Mouse (Mus musculus) midbrain, postnatal 0 days (tissue): ENCODE measurements around the gene Calml3. TPM values are rescaled to one million over a fixed set of nuclear protein-coding genes. Genes with fewer than 3 reads are reported as not detected.
A peak's percentile ranks its signal among the peaks of the same experiment; 100 is the strongest.

Experiments used
- ATAC-seq: fragments of 200-750 bp; cut with Nextera tagmentation; 2 replicates; pipeline ENCODE4 v1.8.0; 2017; ENCODE audit warnings: moderate number of reproducible peaks, mild to moderate bottlenecking, moderate TSS enrichment, moderate library complexity; ENCODE audit not compliant: low FRiP score
- DNase-seq: peaks from one replicate; pipeline ENCODE4 v3.0.0-alpha.2; 2015; ENCODE audit warnings: low spot score
- H3K27ac ChIP-seq: fragments of 300-500 bp; sonication (generic); 2 replicates; pipeline ENCODE4 v1.5.1; 2014; ENCODE audit warnings: low read depth, mild to moderate bottlenecking, low read length, mixed read lengths
- H3K27me3 ChIP-seq: fragments of 300-500 bp; sonication (generic); 2 replicates; pipeline ENCODE4 v1.6.1; 2014; ENCODE audit warnings: low read length, control low read depth, mixed read lengths; ENCODE audit not compliant: insufficient read depth
- H3K36me3 ChIP-seq: fragments of 300-500 bp; sonication (generic); 2 replicates; pipeline ENCODE4 v1.6.1; 2014; ENCODE audit warnings: low read length, control low read depth, mixed read lengths; ENCODE audit not compliant: insufficient read depth
- H3K4me1 ChIP-seq: fragments of 300-500 bp; sonication (generic); 2 replicates; pipeline ENCODE4 v1.6.1; 2014; ENCODE audit warnings: mild to moderate bottlenecking, control low read depth, antibody characterized with exemption, low read length, mixed read lengths; ENCODE audit not compliant: insufficient read depth
- H3K4me2 ChIP-seq: fragments of 300-500 bp; sonication (generic); 2 replicates; pipeline ENCODE4 v1.6.1; 2014; ENCODE audit warnings: low read depth, mild to moderate bottlenecking, low read length, mixed read lengths; ENCODE audit not compliant: poor library complexity, severe bottlenecking
- H3K4me3 ChIP-seq: fragments of 300-500 bp; sonication (generic); 2 replicates; pipeline ENCODE4 v1.5.1; 2014; ENCODE audit warnings: low read depth, mild to moderate bottlenecking, low read length, moderate library complexity
- H3K9ac ChIP-seq: fragments of 300-500 bp; sonication (generic); replicated peaks from 2 replicates; pipeline ENCODE4 v1.6.1; 2014; ENCODE audit warnings: mild to moderate bottlenecking, low read length, moderate library complexity, mixed read lengths; ENCODE audit not compliant: poor library complexity, severe bottlenecking
- H3K9me3 ChIP-seq: fragments of 300-500 bp; sonication (generic); 2 replicates; pipeline ENCODE4 v1.6.1; 2016; ENCODE audit warnings: low read length, control low read depth
- CTCF ChIP-seq: IDR thresholded peaks from 2 replicates; pipeline ENCODE4 v1.5.1; 2016; ENCODE audit warnings: antibody characterized with exemption, mild to moderate bottlenecking
- WGBS: fragments of 180-500 bp; shearing (Covaris S2); extraction: QIAGEN DNeasy Blood & Tissue Kit; methylation state at CpG from one replicate; pipeline ENCODE4 v1.1.7; 2014; 5-methylcytosine and 5-hydroxymethylcytosine counted together
- polyA plus RNA-seq: library from polyadenylated mRNA; unstranded; fragments of >200 nt; fragmentation: Nextera tagmentation; extraction: Ambion mirVana; gene quantifications from 2 replicates; pipeline ENCODE4 v1.2.1, GENCODE M21; 2015
- total RNA-seq: library from RNA; depleted of rRNA; stranded (reverse); fragments of >200 nt; gene quantifications from 2 replicates; pipeline ENCODE4 v1.2.3, GENCODE M21; 2014

The Calml3 gene
- total and polyA plus RNA-seq, 2 experiments from 2014 or later = 0.44 TPM; not detected in 1

DNA sequence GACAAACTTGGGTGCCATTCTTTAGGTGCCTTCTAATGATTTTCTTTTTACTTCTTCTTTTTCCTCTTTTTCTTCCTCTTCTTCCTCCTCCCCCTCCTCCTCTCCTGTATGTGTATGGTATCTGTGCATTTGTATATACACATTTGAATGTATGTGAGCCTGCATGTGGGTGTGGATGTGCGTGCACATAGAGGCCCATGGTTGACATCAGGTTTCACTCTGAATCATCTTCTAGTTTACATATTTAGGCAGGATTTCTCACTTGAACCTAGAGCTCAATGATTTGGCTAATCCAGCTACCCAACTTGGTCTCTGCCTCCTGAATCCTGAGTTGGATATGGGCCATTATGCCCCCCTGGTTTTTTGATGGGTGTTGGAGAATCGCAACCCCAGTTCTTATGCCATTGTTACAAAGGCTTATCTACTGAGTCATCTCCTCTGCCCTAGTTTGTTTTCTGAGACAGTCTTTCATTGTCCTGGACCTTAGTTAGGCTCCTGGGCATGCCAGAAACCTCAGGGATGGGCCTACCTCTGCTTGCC, 30.9 kb downstream of the Calml3 start:
- Histone ChIP-seq H3K36me3 (no peaks in the 10 kb centered on the region), H3K27ac (no peak overlapping the region), H3K4me3 (no peak overlapping the region), H3K4me2 (no peak overlapping the region), H3K27me3 (no peaks in the 10 kb centered on the region), H3K9ac (no peak overlapping the region), H3K9me3 (no peaks in the 10 kb centered on the region), H3K4me1 (no peaks in the 10 kb centered on the region)
- 90% methylated on average over 2 of the region's 2 CpGs for WGBS
- no peak for ATAC-seq
- no peak for TF ChIP-seq CTCF
- DNase-seq = no peak

DNA sequence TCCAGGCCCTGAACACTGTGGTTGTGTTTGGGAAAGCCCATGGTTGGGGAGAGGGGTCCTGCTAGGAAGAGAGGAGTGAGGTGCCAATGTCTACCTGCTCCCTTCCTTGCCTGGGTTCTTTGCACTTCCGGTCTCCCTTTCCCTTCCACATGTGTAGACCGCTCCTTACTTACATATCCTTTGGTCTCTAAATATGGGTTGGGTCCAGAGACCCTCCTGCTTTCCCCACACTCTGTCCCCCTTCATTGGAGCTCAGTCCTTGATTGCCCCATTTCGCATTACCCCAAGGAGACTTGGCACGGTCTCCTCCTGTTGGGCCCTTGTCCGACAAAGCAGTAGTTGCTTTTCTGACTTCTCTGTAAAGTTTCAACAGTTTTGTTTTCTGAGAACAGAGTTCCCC, 32.9 kb downstream of the Calml3 start:
- no peak for TF ChIP-seq CTCF
- no peaks in the 10 kb centered on the region for H3K27me3 ChIP-seq
- ATAC-seq (no peak), DNase-seq (no peak)
- no peak overlapping the region for H3K4me2 ChIP-seq
- H3K9me3 ChIP-seq = no peaks in the 10 kb centered on the region
- WGBS = 98% methylated on average over 5 of the region's 5 CpGs
- H3K4me1 ChIP-seq = no peaks in the 10 kb centered on the region
- no peak overlapping the region for H3K9ac ChIP-seq
- H3K4me3 ChIP-seq = no peak overlapping the region
- H3K36me3 ChIP-seq = no peaks in the 10 kb centered on the region
- H3K27ac ChIP-seq = no peak overlapping the region

DNA sequence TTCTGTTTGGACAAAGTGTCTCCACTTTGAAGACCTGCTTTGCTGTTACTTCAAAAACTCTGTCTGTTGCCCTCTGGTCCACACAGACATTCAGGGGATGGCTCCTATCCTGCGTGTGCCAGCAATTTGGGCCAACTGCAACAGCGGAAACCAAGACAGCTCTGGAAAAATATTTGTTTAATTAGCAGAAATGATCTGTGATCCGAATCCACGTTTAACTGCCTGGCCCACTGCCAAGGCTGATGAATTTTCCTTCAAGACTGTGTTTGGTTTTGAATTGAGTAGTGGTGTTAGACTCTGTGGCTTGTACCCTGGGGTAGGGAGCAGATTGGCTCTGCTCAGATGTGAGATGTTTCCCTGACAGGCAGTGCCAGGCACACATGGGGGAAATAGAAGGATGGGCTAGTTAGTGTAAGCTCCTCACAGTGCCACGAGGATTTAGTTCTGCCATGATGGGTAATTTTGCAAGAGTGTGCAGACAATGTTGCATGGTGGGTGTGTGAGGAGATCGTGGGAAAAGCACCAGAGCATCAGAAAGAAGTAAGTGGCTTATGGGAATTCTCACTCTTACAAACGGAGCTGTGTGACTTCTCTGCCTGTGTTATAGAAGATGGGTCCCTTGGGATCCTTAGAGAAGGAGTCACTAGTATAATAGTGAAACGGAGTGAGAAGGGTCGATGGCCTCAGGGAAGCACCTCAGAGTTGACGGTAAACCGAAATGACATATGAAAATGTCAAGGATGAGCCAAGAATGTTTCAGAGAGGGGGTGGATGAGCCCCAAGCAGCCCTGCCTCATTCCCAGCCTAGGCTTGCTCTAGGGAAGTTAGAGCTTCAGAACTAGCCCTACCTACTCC, 33.7 kb downstream of the Calml3 start:
- ATAC-seq = no peak; the same call in 1 of the 2 replicates

DNA sequence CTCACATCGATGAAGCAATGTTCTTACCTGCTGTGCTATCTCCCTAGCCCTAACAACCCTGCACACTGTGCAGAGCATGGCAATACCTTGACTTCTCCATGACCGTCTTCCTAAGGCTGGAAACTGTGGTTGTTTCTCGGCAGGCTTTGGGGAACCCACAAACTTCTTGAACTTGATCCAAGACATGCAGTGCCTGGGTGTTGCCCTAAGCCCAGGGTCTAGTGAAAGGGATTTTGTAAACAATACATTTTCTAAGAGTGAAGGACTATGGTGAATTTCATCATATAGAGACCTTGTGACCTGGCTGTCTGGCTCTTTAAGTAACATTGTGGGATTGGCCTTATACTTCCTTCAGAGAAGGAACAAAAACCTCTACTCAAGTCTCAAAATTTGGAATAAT, 34.6 kb downstream of the Calml3 start:
- no peak for ATAC-seq
- no peak for DNase-seq
- Histone ChIP-seq H3K27me3 (no peaks in the 10 kb centered on the region), H3K4me1 (no peaks in the 10 kb centered on the region), H3K4me3 (no peak overlapping the region), H3K9ac (no peak overlapping the region), H3K9me3 (no peaks in the 10 kb centered on the region), H3K4me2 (no peak overlapping the region), H3K27ac (no peak overlapping the region), H3K36me3 (no peaks in the 10 kb centered on the region)
- no peak for TF ChIP-seq CTCF
- WGBS = 85% methylated on average over 3 of the region's 3 CpGs

More for the DNA sequence above, 33.7 kb downstream of the Calml3 start:
- peak; percentile 69 for DNase-seq
- H3K4me2 ChIP-seq = no peak overlapping the region
- H3K4me1 ChIP-seq = no peaks in the 10 kb centered on the region
- no peak for TF ChIP-seq CTCF
- no peak overlapping the region for H3K4me3 ChIP-seq
- WGBS = 75% methylated on average over 11 of the region's 11 CpGs
- no peak overlapping the region for H3K27ac ChIP-seq
- no peaks in the 10 kb centered on the region for H3K36me3 ChIP-seq
- no peaks in the 10 kb centered on the region for H3K9me3 ChIP-seq
- no peaks in the 10 kb centered on the region for H3K27me3 ChIP-seq
- H3K9ac ChIP-seq = no peak overlapping the region

DNA sequence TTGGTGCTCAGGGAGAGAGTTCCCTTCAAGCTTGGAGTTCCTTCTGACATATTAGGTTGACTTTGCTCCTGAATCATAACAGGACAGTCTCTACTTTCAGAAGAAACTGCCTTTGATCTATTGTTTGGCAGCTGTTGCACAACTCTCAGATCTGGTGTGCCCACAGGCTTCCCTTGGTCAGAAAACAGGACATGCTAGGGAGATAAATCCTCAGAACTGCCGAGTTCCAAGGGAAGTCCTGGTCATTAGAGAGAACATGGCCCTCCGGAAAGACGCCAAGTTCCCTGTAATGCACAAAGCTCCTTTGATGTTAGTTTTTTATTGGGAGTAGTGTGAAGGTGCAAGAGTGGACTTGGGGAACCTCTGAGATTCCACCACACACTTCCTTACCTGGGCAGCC, 35.5 kb downstream of the Calml3 start:
- Histone ChIP-seq H3K9me3 (no peaks in the 10 kb centered on the region), H3K4me3 (no peak overlapping the region), H3K4me2 (no peak overlapping the region), H3K27me3 (no peaks in the 10 kb centered on the region), H3K9ac (no peak overlapping the region), H3K27ac (no peak overlapping the region), H3K4me1 (no peaks in the 10 kb centered on the region), H3K36me3 (no peaks in the 10 kb centered on the region)
- ATAC-seq (no peak), DNase-seq (no peak)
- no peak for TF ChIP-seq CTCF
- 71% methylated on average over 3 of the region's 3 CpGs for WGBS

DNA sequence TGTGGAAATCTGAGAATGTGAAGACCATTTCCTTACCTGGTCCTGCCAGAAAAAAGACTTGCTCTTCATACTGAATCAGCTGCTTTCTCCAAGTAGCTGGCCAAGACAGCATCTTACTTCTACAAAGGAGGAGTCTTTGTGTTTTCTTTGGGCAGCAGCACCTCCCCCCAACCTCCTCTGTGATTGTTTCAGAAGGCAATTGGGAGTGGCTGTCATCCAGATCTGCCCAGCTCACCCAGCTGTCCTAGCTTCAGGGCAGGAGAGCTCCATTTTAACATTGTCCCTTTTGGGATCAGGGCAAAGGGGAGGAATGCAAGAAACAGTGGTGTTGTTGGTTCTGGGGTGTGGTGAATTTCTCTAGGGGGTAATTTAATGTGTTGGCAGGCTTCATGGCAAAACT, 37.0 kb downstream of the Calml3 start:
- no peaks in the 10 kb centered on the region for H3K36me3 ChIP-seq
- no peaks in the 10 kb centered on the region for H3K27me3 ChIP-seq
- no peak overlapping the region for H3K9ac ChIP-seq
- ATAC-seq (no peak), DNase-seq (no peak)
- H3K4me2 ChIP-seq = no peak overlapping the region
- no peaks in the 10 kb centered on the region for H3K4me1 ChIP-seq
- H3K4me3 ChIP-seq = no peak overlapping the region
- no peak for TF ChIP-seq CTCF
- no peaks in the 10 kb centered on the region for H3K9me3 ChIP-seq
- no peak overlapping the region for H3K27ac ChIP-seq
